Mouse (Mus musculus): ENCODE results near the gene Aacs. TPM values are rescaled to one million over a fixed set of nuclear protein-coding genes. Genes with fewer than 3 reads are reported as not detected.

Aacs gene
- polyA plus RNA-seq, 1 experiment from 2014 or later: 9.8 TPM

DNA sequence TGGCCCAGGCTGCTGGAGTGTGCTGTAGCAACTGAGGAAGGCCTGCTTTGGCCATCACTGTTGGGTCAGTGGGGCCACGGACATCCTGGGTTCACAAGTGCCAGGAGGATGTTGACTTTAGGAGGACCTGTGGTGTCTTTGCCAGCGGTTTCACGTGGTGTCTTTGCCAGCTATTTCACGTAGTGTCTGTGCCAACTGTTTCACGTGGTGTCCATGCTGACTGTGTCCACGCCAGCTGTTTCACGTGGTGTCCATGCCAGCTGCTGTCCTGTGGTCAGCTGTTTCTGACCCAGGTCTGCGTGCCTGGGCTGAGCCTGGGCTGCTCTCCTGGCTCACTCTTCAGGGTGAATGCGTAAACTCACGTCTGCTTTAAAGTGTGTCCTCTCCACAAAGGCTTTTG lies 20.0 kb downstream of the Aacs start:
- Histone ChIP-seq H3K27ac (no peak overlapping the region), H3K9me3 (replicated peaks) (no peaks in the 10 kb centered on the region), H3K4me1 (replicated peaks) (no peaks in the 10 kb centered on the region), H3K4me3 (no peak overlapping the region), H3K36me3 (no peaks in the 10 kb centered on the region; the same call in 1 of the 2 replicates), H3K4me2 (no peak overlapping the region), H3K9ac (no peak overlapping the region), H3K27me3 (no peaks in the 10 kb centered on the region)
- 86% methylated on average over 10 of the region's 10 CpGs for WGBS
- ATAC-seq (replicated peaks; ENCODE audit: insufficient number of reproducible peaks, insufficient read depth, low FRiP score, low read depth): no peak

DNA sequence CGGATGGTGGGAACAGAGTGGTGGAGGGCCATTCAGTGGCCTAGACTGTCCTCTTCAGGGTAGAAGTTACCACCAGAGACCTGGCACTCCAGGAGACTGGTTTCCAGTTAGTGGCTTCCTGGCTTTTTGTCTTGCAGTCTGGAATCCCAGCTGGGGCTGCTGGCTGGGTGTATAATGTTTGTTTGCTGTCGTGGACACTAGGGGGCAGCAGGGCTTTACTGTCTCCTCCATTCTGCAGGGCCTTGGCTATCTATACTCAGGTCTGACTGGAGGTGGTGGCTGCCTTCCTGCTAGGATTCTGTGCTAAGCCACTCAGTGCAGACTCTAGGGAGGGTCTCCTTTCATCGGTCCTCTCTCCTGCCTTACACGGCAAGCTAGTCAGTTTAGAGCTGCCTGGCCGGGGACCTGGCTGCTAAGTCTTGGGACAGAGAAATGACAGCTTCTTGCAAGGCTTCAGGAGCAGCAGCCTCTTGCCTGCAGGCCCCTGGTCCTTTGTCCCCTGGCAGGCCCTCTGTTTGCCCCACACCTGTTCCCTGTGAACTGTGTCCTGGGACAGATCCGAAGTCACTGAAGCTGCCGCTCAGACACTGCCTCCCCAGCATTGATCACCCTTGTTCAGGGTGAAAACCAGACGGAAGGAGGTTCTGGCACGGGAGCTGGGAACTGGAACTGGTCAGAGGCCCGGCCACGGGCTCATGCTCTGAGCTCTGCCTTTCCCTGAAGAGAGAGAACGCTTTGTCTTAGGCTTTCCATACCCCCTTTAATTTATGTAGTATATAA lies 22.4 kb downstream of the Aacs start:
- Histone ChIP-seq H3K9ac (no peak overlapping the region), H3K27ac (no peak overlapping the region), H3K4me2 (no peak overlapping the region), H3K9me3 (replicated peaks) (no peaks in the 10 kb centered on the region), H3K4me3 (no peak overlapping the region), H3K27me3 (no peaks in the 10 kb centered on the region), H3K4me1 (replicated peaks) (no peaks in the 10 kb centered on the region), H3K36me3 (no peaks in the 10 kb centered on the region)
- no peak; the same call in 1 of the 2 replicates for ATAC-seq (replicated peaks; ENCODE audit: insufficient number of reproducible peaks, insufficient read depth, low FRiP score, low read depth)
- WGBS: 69% methylated on average over 12 of the region's 12 CpGs

DNA sequence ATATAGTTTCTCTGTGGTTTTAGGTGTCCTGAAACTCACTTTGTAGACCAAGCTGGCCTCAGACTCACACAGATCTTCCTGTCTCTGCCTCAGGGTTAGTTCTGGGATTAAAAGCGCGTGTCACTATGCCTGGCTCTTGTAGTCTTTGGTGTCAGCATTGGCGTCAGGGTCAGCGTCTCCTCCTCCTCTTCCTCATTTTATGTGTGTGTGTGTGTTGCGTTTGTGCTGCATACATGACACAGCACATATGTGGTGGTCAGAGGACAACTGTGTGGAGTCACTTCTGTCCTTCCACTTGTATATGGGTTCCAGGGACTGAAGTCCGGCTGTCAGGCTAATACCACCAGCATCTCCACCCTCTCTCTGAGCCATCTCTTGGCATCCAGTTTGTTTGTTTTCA lies 25.9 kb downstream of the Aacs start:
- H3K36me3 ChIP-seq: no peaks in the 10 kb centered on the region
- WGBS: 87% methylated on average over 6 of the region's 6 CpGs
- no peaks in the 10 kb centered on the region for H3K27me3 ChIP-seq
- no peak overlapping the region for H3K9ac ChIP-seq
- no peaks in the 10 kb centered on the region for H3K9me3 ChIP-seq (replicated peaks)
- ATAC-seq (replicated peaks; ENCODE audit: insufficient number of reproducible peaks, insufficient read depth, low FRiP score, low read depth): no peak
- H3K4me2 ChIP-seq: no peak overlapping the region
- no peak overlapping the region for H3K4me3 ChIP-seq
- H3K4me1 ChIP-seq (replicated peaks): no peaks in the 10 kb centered on the region
- H3K27ac ChIP-seq: no peak overlapping the region

DNA sequence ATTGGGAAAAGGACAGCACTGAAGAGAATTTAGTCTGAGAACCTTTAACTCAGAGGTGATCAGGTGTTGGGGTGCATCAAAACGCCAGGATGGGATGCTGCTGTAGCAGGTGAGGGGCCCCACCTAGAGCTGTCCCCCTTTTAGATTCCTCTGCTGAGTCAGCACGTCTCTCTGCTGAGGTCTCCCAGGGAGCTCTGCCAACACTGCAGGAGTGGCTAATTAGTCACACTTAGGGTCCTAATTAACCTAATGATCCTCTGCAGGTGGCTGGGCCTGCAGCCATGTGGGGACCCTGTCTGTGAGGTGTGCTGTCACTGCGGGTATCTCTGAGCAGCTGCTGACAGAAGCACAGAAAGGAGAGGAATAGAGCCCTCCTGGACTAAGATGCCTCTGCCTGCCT lies 26.6 kb downstream of the Aacs start:
- no peak overlapping the region for H3K27ac ChIP-seq
- no peaks in the 10 kb centered on the region for H3K4me1 ChIP-seq (replicated peaks)
- no peak overlapping the region for H3K4me3 ChIP-seq
- WGBS: 50% methylated on average over 3 of the region's 3 CpGs
- no peak overlapping the region for H3K4me2 ChIP-seq
- ATAC-seq (replicated peaks; ENCODE audit: insufficient number of reproducible peaks, insufficient read depth, low FRiP score, low read depth): no peak
- no peaks in the 10 kb centered on the region for H3K27me3 ChIP-seq
- no peaks in the 10 kb centered on the region for H3K36me3 ChIP-seq
- no peak overlapping the region for H3K9ac ChIP-seq
- H3K9me3 ChIP-seq (replicated peaks): no peaks in the 10 kb centered on the region

DNA sequence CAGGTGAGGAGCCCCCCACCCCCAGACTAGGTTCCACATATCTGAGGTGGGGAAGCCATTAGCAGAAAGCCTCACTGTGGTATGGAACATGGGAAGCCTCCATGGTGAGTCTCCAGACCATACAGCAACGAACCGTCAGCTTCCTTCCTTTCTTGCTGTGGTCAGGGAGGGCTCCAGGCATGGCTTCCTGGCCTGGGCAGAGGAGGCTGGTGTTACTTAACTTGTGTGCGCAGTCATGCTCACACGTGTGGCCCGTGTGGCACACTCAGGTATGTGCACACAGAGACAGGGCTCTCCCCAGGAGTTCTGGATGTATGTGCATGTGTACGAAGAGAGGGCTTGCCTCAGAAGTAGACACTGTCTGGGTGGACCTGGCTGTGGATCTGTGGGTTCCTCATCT lies 28.0 kb downstream of the Aacs start:
- no peak overlapping the region for H3K27ac ChIP-seq
- ATAC-seq (replicated peaks; ENCODE audit: insufficient number of reproducible peaks, insufficient read depth, low FRiP score, low read depth): no peak
- 88% methylated on average over 6 of the region's 6 CpGs for WGBS

DNA sequence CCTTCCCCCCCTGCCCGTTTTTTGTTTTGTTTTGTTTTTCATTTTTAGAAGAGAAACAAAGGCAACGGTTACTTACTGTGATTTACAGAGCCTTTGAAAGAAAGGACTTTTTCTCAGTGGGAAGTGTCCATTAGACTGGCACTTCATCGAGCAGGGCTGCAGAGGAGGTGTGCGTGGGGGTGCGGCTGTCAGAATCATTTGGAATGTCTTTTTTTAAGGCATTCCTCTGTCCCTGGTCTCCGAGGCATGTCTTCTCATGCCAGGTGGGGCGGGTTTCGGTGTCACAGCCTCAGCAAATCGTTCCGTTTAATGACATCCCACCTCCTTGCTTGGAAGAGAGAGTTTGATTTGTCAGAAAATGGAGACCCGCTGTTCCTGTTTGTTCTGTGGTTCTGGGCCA lies 29.1 kb downstream of the Aacs start:
- 73% methylated on average over 11 of the region's 11 CpGs for WGBS
- H3K4me3 ChIP-seq: no peak overlapping the region
- H3K4me2 ChIP-seq: no peak overlapping the region
- H3K9me3 ChIP-seq (replicated peaks): no peaks in the 10 kb centered on the region
- no peaks in the 10 kb centered on the region for H3K27me3 ChIP-seq
- H3K27ac ChIP-seq: no peak overlapping the region
- ATAC-seq (replicated peaks; ENCODE audit: insufficient number of reproducible peaks, insufficient read depth, low FRiP score, low read depth): no peak
- no peak overlapping the region for H3K9ac ChIP-seq
- 0 out of 2 replicates have a peak, but pooled peaks cover 4% of the 10 kb centered on the region for H3K36me3 ChIP-seq
- H3K4me1 ChIP-seq (replicated peaks): no peaks in the 10 kb centered on the region

More for the DNA sequence above, 28.0 kb downstream of the Aacs start:
- Histone ChIP-seq H3K9ac (no peak overlapping the region), H3K9me3 (replicated peaks) (no peaks in the 10 kb centered on the region), H3K4me3 (no peak overlapping the region), H3K36me3 (0 out of 2 replicates have a peak, but pooled peaks cover 1% of the 10 kb centered on the region), H3K27me3 (no peaks in the 10 kb centered on the region), H3K4me1 (replicated peaks) (no peaks in the 10 kb centered on the region), H3K4me2 (no peak overlapping the region)

DNA sequence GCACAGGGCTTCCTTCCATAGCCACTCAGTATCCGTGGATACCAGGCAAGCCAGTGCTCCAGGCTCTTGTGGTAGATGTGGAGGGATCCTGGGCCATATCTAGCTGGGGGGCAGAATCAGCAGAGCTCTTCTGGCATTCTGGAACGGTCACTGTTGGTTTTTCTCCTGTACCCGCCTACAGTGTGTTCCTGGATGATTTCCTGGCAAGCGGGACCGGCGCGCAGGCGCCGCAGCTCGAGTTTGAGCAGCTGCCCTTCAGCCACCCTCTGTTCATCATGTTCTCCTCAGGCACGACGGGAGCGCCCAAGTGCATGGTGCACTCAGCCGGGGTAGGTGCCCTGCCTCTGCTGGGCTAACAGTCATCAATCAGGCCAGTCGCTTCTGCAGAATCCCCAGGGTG lies 30.4 kb downstream of the Aacs start:
- WGBS: 79% methylated on average over 15 of the region's 15 CpGs
- no peak for ATAC-seq (replicated peaks; ENCODE audit: insufficient number of reproducible peaks, insufficient read depth, low FRiP score, low read depth)
- Histone ChIP-seq H3K9ac (no peak overlapping the region), H3K9me3 (replicated peaks) (no peaks in the 10 kb centered on the region), H3K4me1 (replicated peaks) (no peaks in the 10 kb centered on the region), H3K27ac (no peak overlapping the region), H3K36me3 (0 out of 2 replicates have a peak, but pooled peaks cover 4% of the 10 kb centered on the region), H3K4me2 (no peak overlapping the region), H3K27me3 (no peaks in the 10 kb centered on the region), H3K4me3 (no peak overlapping the region)

DNA sequence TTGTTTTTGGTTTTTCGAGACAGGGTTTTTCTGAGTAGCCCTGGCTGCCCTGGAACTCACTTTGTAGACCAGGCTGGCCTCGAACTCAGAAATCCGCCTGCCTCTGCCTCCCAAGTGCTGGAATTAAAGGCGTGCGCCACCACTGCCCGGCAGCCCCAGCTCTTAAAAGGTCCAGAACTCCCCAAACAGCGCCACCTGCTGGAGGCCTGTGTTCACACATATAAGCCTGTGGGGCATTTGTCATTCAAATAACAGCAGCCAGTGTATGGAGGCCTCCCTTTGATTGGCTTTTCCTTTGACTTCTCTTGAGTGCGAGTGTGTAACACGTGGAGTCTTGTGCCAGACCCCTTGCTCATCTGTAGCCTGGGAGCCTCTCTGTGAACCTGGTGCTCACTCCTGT lies 32.0 kb downstream of the Aacs start:
- no peak overlapping the region for H3K4me2 ChIP-seq
- ATAC-seq (replicated peaks; ENCODE audit: insufficient number of reproducible peaks, insufficient read depth, low FRiP score, low read depth): no peak
- no peaks in the 10 kb centered on the region for H3K9me3 ChIP-seq (replicated peaks)
- no peaks in the 10 kb centered on the region for H3K4me1 ChIP-seq (replicated peaks)
- 91% methylated on average over 9 of the region's 9 CpGs for WGBS
- H3K4me3 ChIP-seq: no peak overlapping the region
- H3K27ac ChIP-seq: no peak overlapping the region
- H3K9ac ChIP-seq: no peak overlapping the region
- peaks cover 14% of the 10 kb centered on the region; the same call in 1 of the 2 replicates for H3K36me3 ChIP-seq
- no peaks in the 10 kb centered on the region for H3K27me3 ChIP-seq

DNA sequence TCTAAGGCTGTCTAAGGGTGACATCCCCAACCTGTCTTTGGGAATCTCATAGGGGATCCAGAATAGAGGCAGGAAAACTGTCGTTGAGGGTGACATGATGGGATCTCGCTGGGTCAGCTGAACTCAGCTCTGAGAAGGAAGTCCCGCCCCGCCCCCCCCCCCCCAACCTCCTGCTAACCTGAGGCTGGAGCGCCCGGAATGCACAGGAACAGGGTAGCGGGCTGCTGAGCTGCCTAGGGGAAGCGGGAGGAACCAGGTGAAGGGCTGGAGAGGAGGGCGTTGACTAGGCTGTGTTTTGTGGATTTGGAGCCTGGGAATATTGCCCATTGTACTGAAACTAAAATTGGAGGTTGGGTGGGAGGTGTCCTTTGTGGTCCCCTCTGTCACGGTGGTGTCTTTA lies 32.4 kb downstream of the Aacs start:
- Histone ChIP-seq H3K9ac (no peak overlapping the region), H3K36me3 (peaks cover 15% of the 10 kb centered on the region; the same call in 1 of the 2 replicates), H3K27me3 (no peaks in the 10 kb centered on the region), H3K9me3 (replicated peaks) (no peaks in the 10 kb centered on the region), H3K27ac (no peak overlapping the region), H3K4me2 (no peak overlapping the region), H3K4me3 (no peak overlapping the region), H3K4me1 (replicated peaks) (no peaks in the 10 kb centered on the region)
- WGBS: 87% methylated on average over 10 of the region's 10 CpGs
- ATAC-seq (replicated peaks; ENCODE audit: insufficient number of reproducible peaks, insufficient read depth, low FRiP score, low read depth): no peak

DNA sequence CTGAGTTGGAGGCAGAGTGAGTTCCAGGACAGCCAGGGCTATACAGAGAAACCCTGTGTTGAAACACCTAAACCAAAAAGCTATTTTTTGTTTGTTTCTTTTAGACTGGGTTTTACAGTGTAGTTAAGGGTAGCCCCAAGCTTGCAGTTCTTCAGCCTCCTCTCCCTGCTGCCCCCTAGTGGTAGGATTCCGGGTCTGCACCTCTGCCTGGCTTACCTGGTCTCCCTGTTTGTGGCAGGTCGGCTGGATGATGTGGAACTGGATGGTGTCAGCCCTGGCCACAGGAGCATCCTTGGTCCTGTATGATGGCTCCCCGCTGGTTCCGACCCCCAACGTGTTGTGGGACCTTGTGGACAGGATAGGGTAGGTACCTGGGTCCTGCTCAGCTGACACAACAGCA lies 33.9 kb downstream of the Aacs start:
- H3K9me3 ChIP-seq (replicated peaks): no peaks in the 10 kb centered on the region
- H3K27me3 ChIP-seq: no peaks in the 10 kb centered on the region
- 53% methylated on average over 5 of the region's 5 CpGs for WGBS
- no peak overlapping the region for H3K27ac ChIP-seq
- H3K4me1 ChIP-seq (replicated peaks): no peaks in the 10 kb centered on the region
- no peak for ATAC-seq (replicated peaks; ENCODE audit: insufficient number of reproducible peaks, insufficient read depth, low FRiP score, low read depth)
- H3K9ac ChIP-seq: no peak overlapping the region
- H3K36me3 ChIP-seq: peaks cover 15% of the 10 kb centered on the region; the same call in 1 of the 2 replicates
- H3K4me3 ChIP-seq: no peak overlapping the region
- no peak overlapping the region for H3K4me2 ChIP-seq

DNA sequence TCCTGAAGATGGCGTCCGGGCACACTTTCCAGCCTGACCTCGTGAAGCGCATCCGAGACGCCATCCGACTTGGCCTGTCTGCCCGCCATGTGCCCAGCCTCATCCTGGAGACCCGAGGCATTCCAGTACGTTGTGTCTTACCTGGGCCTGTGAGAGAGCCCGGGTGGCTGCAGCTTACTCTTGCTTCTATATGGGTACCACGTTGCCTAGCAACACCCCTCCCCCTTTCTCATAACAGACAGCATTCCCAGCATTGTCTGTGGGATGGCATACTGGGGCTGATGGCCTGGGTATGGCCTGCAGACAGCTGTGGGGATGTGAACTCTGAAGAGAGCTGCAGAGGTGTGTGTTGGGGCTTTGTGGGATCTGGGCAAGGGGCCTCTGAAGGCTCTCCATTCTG lies 39.4 kb downstream of the Aacs start:
- Histone ChIP-seq H3K9me3 (replicated peaks) (no peaks in the 10 kb centered on the region), H3K36me3 (peaks cover 12% of the 10 kb centered on the region; the same call in 1 of the 2 replicates), H3K9ac (no peak overlapping the region), H3K27ac (no peak overlapping the region), H3K4me3 (no peak overlapping the region), H3K4me1 (replicated peaks) (peaks cover 17% of the 10 kb centered on the region), H3K4me2 (no peak overlapping the region), H3K27me3 (no peaks in the 10 kb centered on the region)
- ATAC-seq (replicated peaks; ENCODE audit: insufficient number of reproducible peaks, insufficient read depth, low FRiP score, low read depth): no peak
- WGBS: 89% methylated on average over 12 of the region's 12 CpGs

DNA sequence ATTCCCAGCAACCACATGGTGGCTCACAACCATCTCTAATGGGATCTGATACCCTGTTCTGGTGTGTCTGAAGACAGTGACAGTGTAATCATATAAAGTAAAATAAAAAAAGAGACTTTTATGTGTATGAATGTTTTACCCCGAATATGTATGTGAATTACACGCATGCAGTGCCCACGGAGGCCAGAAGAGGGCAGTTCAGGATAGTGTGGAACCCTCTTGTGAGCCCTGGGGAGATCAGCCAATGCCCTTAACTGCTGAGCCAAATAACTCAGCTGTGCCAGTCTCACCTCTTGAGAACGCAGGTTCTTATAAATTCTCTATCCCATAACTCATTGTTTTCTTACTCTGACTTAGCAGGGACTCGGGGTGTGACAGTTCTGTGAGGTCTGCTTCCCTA lies 43.0 kb downstream of the Aacs start:
- Histone ChIP-seq H3K9ac (no peak overlapping the region), H3K4me2 (no peak overlapping the region), H3K27me3 (no peaks in the 10 kb centered on the region), H3K4me1 (replicated peaks) (peaks cover 17% of the 10 kb centered on the region), H3K27ac (no peak overlapping the region), H3K4me3 (no peak overlapping the region), H3K9me3 (replicated peaks) (no peaks in the 10 kb centered on the region), H3K36me3 (no peaks in the 10 kb centered on the region; the same call in 1 of the 2 replicates)
- ATAC-seq (replicated peaks; ENCODE audit: insufficient number of reproducible peaks, insufficient read depth, low FRiP score, low read depth): no peak
- WGBS: 71% methylated on average over 5 of the region's 5 CpGs
